Comparison of ENCODE assay signal across 8 mouse cellular contexts in genomic region chr6:40689180-40689579, GRCm38 (mm10).
DNase-seq lines count a peak whose midpoint lies in the region; ATAC-seq and TF ChIP-seq lines count a peak whose summit lies in the region.

No protein-coding gene starts in this region.

- no peaks in the 10 kb centered on the region for H3K36me3 ChIP-seq in kidney, postnatal 0 days (ENCODE audit: insufficient read depth, low read length)
- H3K36me3 ChIP-seq in lung, embryonic 14.5 days (ENCODE audit: insufficient read depth), result no peaks in the 10 kb centered on the region

- H3K27me3 ChIP-seq in kidney, postnatal 0 days (ENCODE audit: insufficient read depth, low read length), result no peaks in the 10 kb centered on the region
- no peaks in the 10 kb centered on the region for H3K27me3 ChIP-seq in lung, embryonic 14.5 days (ENCODE audit: insufficient read depth, low read length)

- H3K27ac ChIP-seq in kidney, postnatal 0 days, result no peak overlapping the region
- H3K27ac ChIP-seq in lung, embryonic 14.5 days (ENCODE audit: low read depth), result no peak overlapping the region

- TF ChIP-seq CTCF in kidney, postnatal 0 days (IDR thresholded peaks at IDR 0.05; ENCODE audit: low read depth), result peak; percentile 85
- TF ChIP-seq CTCF in lung, embryonic 14.5 days (IDR thresholded peaks at IDR 0.05; ENCODE audit: low read depth), result peak; percentile 75

- H3K4me1 ChIP-seq in kidney, postnatal 0 days (replicated peaks; ENCODE audit: insufficient read depth, low read length), result no peaks in the 10 kb centered on the region
- H3K4me1 ChIP-seq in lung, embryonic 14.5 days (ENCODE audit: insufficient read depth), result no peaks in the 10 kb centered on the region

- no peak overlapping the region for H3K4me2 ChIP-seq in kidney, postnatal 0 days (ENCODE audit: low read length)
- no peak overlapping the region for H3K4me2 ChIP-seq in lung, embryonic 14.5 days

- 9% methylated on average over 5 of the region's 5 CpGs for WGBS in kidney, postnatal 0 days
- 5% methylated on average over 5 of the region's 5 CpGs for WGBS in lung, embryonic 14.5 days

- no peak overlapping the region for H3K4me3 ChIP-seq in kidney, postnatal 0 days (replicated peaks; ENCODE audit: low read depth, low read length)
- H3K4me3 ChIP-seq in lung, embryonic 14.5 days (ENCODE audit: low read depth, low read length), result no peak overlapping the region

- H3K9ac ChIP-seq in kidney, postnatal 0 days (ENCODE audit: low read depth, low read length), result no peak overlapping the region
- no peak overlapping the region for H3K9ac ChIP-seq in lung, embryonic 14.5 days

- no peak for ATAC-seq in kidney, postnatal 0 days (replicated peaks; ENCODE audit: low FRiP score, low read depth)
- ATAC-seq in lung, embryonic 14.5 days (ENCODE audit: insufficient read depth), result peak; percentile 58; the same call in 1 of the 2 replicates

- H3K9me3 ChIP-seq in kidney, postnatal 0 days (replicated peaks; ENCODE audit: low read length), result no peaks in the 10 kb centered on the region
- no peaks in the 10 kb centered on the region for H3K9me3 ChIP-seq in lung, embryonic 14.5 days (ENCODE audit: low read depth, low read length)

- DNase-seq in 3134 (ENCODE audit: extremely low read depth, insufficient read length, low spot score) (peak; percentile 3), ES-CJ7 (ENCODE audit: low read depth, low spot score) (peak; percentile 60)
- peak; percentile 49 for DNase-seq in cerebellum, adult 8-10 months
- peak; percentile 7 to 73 for DNase-seq in frontal cortex, postnatal 36 days (ENCODE audit: low spot score in 2 of 2)
- peak; percentile 84 for DNase-seq in kidney, postnatal 0 days (ENCODE audit: low spot score)
- peak; percentile 90 for DNase-seq in lung, embryonic 14.5 days
- DNase-seq in retina, embryonic 14.5 days (ENCODE audit: low spot score), result peak; percentile 85
- no peak for DNase-seq in spleen, postnatal 4 days (ENCODE audit: low spot score in 2 of 2)

Comparison
In these comparisons a context has a peak if more than half of its experiments do, and no peak if none do; other contexts are left out.
1. DNase-seq: peak in 3134 (single experiment), ES-CJ7 (single experiment), cerebellum, adult 8-10 months (single experiment), frontal cortex, postnatal 36 days (2 of 2), kidney, postnatal 0 days (single experiment), lung, embryonic 14.5 days (single experiment) and retina, embryonic 14.5 days (single experiment); none in spleen, postnatal 4 days (0 of 2).